Mouse (Mus musculus) embryonic facial prominence, embryonic 15.5 days (tissue): ENCODE results near the gene Napsa. TPM values are rescaled to one million over a fixed set of nuclear protein-coding genes. Genes with fewer than 3 reads are reported as not detected.

Experiments used
- ATAC-seq: fragments of 200-750 bp; cut with Nextera tagmentation; 2 replicates; pipeline ENCODE4 v1.8.0; 2017; ENCODE audit warnings: low read depth, moderate TSS enrichment; ENCODE audit not compliant: insufficient number of reproducible peaks, low FRiP score, low TSS enrichment
- H3K27ac ChIP-seq: fragments of 300-500 bp; sonication (generic); replicated peaks from 2 replicates; pipeline ENCODE4 v1.5.1; 2015; ENCODE audit warnings: mild to moderate bottlenecking, inconsistent platforms
- H3K27me3 ChIP-seq: fragments of 300-500 bp; sonication (generic); 2 replicates; pipeline ENCODE4 v1.6.1; 2015; ENCODE audit warnings: inconsistent platforms
- H3K36me3 ChIP-seq: fragments of 300-500 bp; sonication (generic); 2 replicates; pipeline ENCODE4 v1.6.1; 2015; ENCODE audit warnings: mild to moderate bottlenecking, inconsistent platforms
- H3K4me1 ChIP-seq: fragments of 300-500 bp; sonication (generic); 2 replicates; pipeline ENCODE4 v1.6.1; 2015; ENCODE audit warnings: inconsistent platforms
- H3K4me2 ChIP-seq: fragments of 300-500 bp; sonication (generic); replicated peaks from 2 replicates; pipeline ENCODE4 v1.6.1; 2015; ENCODE audit warnings: mild to moderate bottlenecking, inconsistent platforms
- H3K4me3 ChIP-seq: fragments of 300-500 bp; sonication (generic); replicated peaks from 2 replicates; pipeline ENCODE4 v1.5.1; 2015; ENCODE audit warnings: mild to moderate bottlenecking, inconsistent platforms
- H3K9ac ChIP-seq: fragments of 300-500 bp; sonication (generic); 2 replicates; pipeline ENCODE4 v1.6.1; 2015; ENCODE audit warnings: inconsistent platforms
- H3K9me3 ChIP-seq: fragments of 300-500 bp; sonication (generic); replicated peaks from 2 replicates; pipeline ENCODE4 v1.6.1; 2016; ENCODE audit warnings: inconsistent platforms
- WGBS: fragments of 180-500 bp; shearing (Covaris S2); methylation state at CpG from one replicate; pipeline ENCODE4 v1.1.7; 2015; 5-methylcytosine and 5-hydroxymethylcytosine counted together
- polyA plus RNA-seq: library from polyadenylated mRNA; unstranded; fragments of >200 nt; fragmentation: Nextera tagmentation; extraction: Ambion mirVana; gene quantifications from 2 replicates; pipeline ENCODE4 v1.2.1, GENCODE M21; 2015

The Napsa gene
- polyA plus RNA-seq, 1 experiment from 2014 or later, result 2.9 TPM

DNA sequence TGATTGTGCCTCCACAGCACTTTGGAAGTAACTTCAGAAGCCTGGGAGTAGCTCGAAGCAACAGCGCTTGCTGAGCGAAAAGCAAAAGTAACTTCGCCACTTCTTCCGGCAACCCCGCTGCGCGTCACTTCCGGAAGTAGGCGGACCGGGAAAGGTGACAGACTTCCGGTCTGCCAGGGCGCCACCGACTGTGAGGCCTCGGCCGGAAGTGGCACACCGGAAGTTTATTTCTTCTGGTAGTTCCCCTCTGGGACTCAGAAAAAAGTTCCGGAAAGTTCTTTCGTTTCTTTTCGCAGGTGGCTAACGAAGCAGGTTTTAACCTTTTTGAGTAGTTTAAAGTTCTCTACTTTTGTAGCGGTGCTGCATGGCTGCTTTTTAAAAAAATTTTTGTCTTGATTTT is 18.4 kb upstream of the Napsa start, which contains the start of gene Nr1h2:
TSS of gene Nr1h2 (minus strand) at position 126 of the 400 bp plus-strand sequence.
- Histone ChIP-seq H3K9me3 (no peaks in the 10 kb centered on the region), H3K36me3 (peaks cover 31% of the 10 kb centered on the region), H3K9ac (peak within 1 kb of the TSS; percentile 78), H3K27me3 (no peaks in the 10 kb centered on the region), H3K4me2 (peak within 1 kb of the TSS; percentile 71), H3K27ac (peak within 1 kb of the TSS; percentile 99), H3K4me3 (peak within 1 kb of the TSS; percentile 96), H3K4me1 (peaks cover 15% of the 10 kb centered on the region)
- ATAC-seq, result peak; percentile 81
- under 1% methylated on average over 22 of the region's 22 CpGs for WGBS

GRCm38 (mm10) chr7:44557629-44558028 is 14.6 kb upstream of the Napsa start:
- Histone ChIP-seq H3K4me3 (no peak overlapping the region), H3K36me3 (no peaks in the 10 kb centered on the region), H3K27me3 (no peaks in the 10 kb centered on the region), H3K9me3 (no peaks in the 10 kb centered on the region), H3K4me1 (peaks cover 11% of the 10 kb centered on the region), H3K9ac (no peak overlapping the region), H3K27ac (no peak overlapping the region), H3K4me2 (no peak overlapping the region)
- WGBS, result 61% methylated on average over 2 of the region's 2 CpGs
- ATAC-seq, result no peak

GRCm38 (mm10) chr7:44560435-44561400 is 11.5 kb upstream of the Napsa start:
- no peak overlapping the region for H3K4me2 ChIP-seq
- H3K4me3 ChIP-seq, result no peak overlapping the region
- no peak overlapping the region for H3K27ac ChIP-seq
- 51% methylated on average over 18 of the region's 18 CpGs for WGBS
- no peaks in the 10 kb centered on the region; the same call in 1 of the 2 replicates for H3K27me3 ChIP-seq
- no peaks in the 10 kb centered on the region for H3K36me3 ChIP-seq
- ATAC-seq, result no peak; the same call in 1 of the 2 replicates
- no peak overlapping the region for H3K9ac ChIP-seq
- no peaks in the 10 kb centered on the region for H3K4me1 ChIP-seq
- no peaks in the 10 kb centered on the region for H3K9me3 ChIP-seq

GRCm38 (mm10) chr7:44563284-44563683 is 8.9 kb upstream of the Napsa start:
- Histone ChIP-seq H3K4me3 (no peak overlapping the region), H3K4me1 (no peaks in the 10 kb centered on the region), H3K27me3 (no peaks in the 10 kb centered on the region; the same call in 1 of the 2 replicates), H3K9me3 (no peaks in the 10 kb centered on the region), H3K4me2 (no peak overlapping the region), H3K36me3 (no peaks in the 10 kb centered on the region), H3K27ac (no peak overlapping the region), H3K9ac (no peak overlapping the region)
- 42% methylated on average over 8 of the region's 8 CpGs for WGBS
- ATAC-seq, result no peak

- Histone ChIP-seq H3K27ac (no peak overlapping the region), H3K4me2 (no peak overlapping the region), H3K4me3 (no peak overlapping the region), H3K9me3 (no peaks in the 10 kb centered on the region), H3K9ac (no peak overlapping the region), H3K4me1 (no peaks in the 10 kb centered on the region), H3K36me3 (no peaks in the 10 kb centered on the region), H3K27me3 (no peaks in the 10 kb centered on the region; the same call in 1 of the 2 replicates)
- ATAC-seq, result no peak
- WGBS, result 78% methylated on average over 10 of the region's 10 CpGs
Measured at GRCm38 (mm10) chr7:44564486-44564885, 7.7 kb upstream of the Napsa start.

- no peaks in the 10 kb centered on the region for H3K9me3 ChIP-seq
- H3K27me3 ChIP-seq, result no peaks in the 10 kb centered on the region; the same call in 1 of the 2 replicates
- H3K27ac ChIP-seq, result no peak overlapping the region
- no peaks in the 10 kb centered on the region for H3K4me1 ChIP-seq
- 67% methylated on average over 6 of the region's 6 CpGs for WGBS
- H3K9ac ChIP-seq, result no peak overlapping the region
- no peak overlapping the region for H3K4me2 ChIP-seq
- no peak overlapping the region for H3K4me3 ChIP-seq
- no peaks in the 10 kb centered on the region for H3K36me3 ChIP-seq
- no peak for ATAC-seq
Measured at GRCm38 (mm10) chr7:44565414-44565813, 6.8 kb upstream of the Napsa start.

GRCm38 (mm10) chr7:44568803-44569202 is 3.4 kb upstream of the Napsa start:
- no peak for ATAC-seq
- no peak overlapping the region for H3K27ac ChIP-seq
- no peak overlapping the region for H3K4me2 ChIP-seq
- H3K4me3 ChIP-seq, result no peak overlapping the region
- no peaks in the 10 kb centered on the region; the same call in 1 of the 2 replicates for H3K27me3 ChIP-seq
- no peaks in the 10 kb centered on the region for H3K9me3 ChIP-seq
- 69% methylated on average over 9 of the region's 9 CpGs for WGBS
- H3K4me1 ChIP-seq, result no peaks in the 10 kb centered on the region
- no peak overlapping the region for H3K9ac ChIP-seq
- H3K36me3 ChIP-seq, result no peaks in the 10 kb centered on the region

- H3K9me3 ChIP-seq, result no peaks in the 10 kb centered on the region
- no peak overlapping the region for H3K4me3 ChIP-seq
- no peaks in the 10 kb centered on the region for H3K4me1 ChIP-seq
- H3K4me2 ChIP-seq, result no peak overlapping the region
- ATAC-seq, result no peak; the same call in 1 of the 2 replicates
- no peaks in the 10 kb centered on the region for H3K27me3 ChIP-seq
- H3K27ac ChIP-seq, result no peak overlapping the region
- H3K36me3 ChIP-seq, result no peaks in the 10 kb centered on the region
- 77% methylated on average over 6 of the region's 6 CpGs for WGBS
- no peak overlapping the region for H3K9ac ChIP-seq
Measured at GRCm38 (mm10) chr7:44570989-44571388, 1.2 kb upstream of the Napsa start.

- Histone ChIP-seq H3K9ac (no peak overlapping the region), H3K4me1 (no peaks in the 10 kb centered on the region), H3K27ac (no peak overlapping the region), H3K36me3 (no peaks in the 10 kb centered on the region), H3K4me2 (no peak overlapping the region), H3K27me3 (no peaks in the 10 kb centered on the region), H3K4me3 (no peak overlapping the region), H3K9me3 (no peaks in the 10 kb centered on the region)
- 34% methylated on average over 4 of the region's 4 CpGs for WGBS
- no peak for ATAC-seq
Measured at GRCm38 (mm10) chr7:44571811-44572210, 369 bp upstream of the Napsa start.

- Histone ChIP-seq H3K9me3 (no peaks in the 10 kb centered on the region), H3K4me1 (no peaks in the 10 kb centered on the region), H3K27ac (no peak overlapping the region), H3K36me3 (no peaks in the 10 kb centered on the region), H3K27me3 (no peaks in the 10 kb centered on the region), H3K4me3 (no peak overlapping the region), H3K9ac (no peak overlapping the region), H3K4me2 (no peak overlapping the region)
- WGBS, result 68% methylated on average over 5 of the region's 5 CpGs
- no peak for ATAC-seq
Measured at GRCm38 (mm10) chr7:44572956-44573484, 840 bp downstream of the Napsa start.

GRCm38 (mm10) chr7:44576333-44576844 is 4.2 kb downstream of the Napsa start:
- Histone ChIP-seq H3K36me3 (no peaks in the 10 kb centered on the region), H3K4me2 (no peak overlapping the region), H3K9me3 (no peaks in the 10 kb centered on the region; the same call in 1 of the 2 replicates), H3K4me3 (no peak overlapping the region), H3K27ac (no peak overlapping the region), H3K9ac (no peak overlapping the region), H3K27me3 (no peaks in the 10 kb centered on the region), H3K4me1 (no peaks in the 10 kb centered on the region)
- 43% methylated on average over 5 of the region's 5 CpGs for WGBS
- ATAC-seq, result no peak
